Mouse (Mus musculus) limb, embryonic 10.5 days (tissue): ENCODE data around the gene Pfkfb4. TPM values are rescaled to one million over a fixed set of nuclear protein-coding genes. Genes with fewer than 3 reads are reported as not detected.

Experiments
- microRNA counts: library from miRNA; unstranded; fragments of <30 nt; microRNA quantifications from one replicate; lab custom pipeline; 2017
- microRNA-seq: library from miRNA; unstranded; fragments of <30 nt; microRNA quantifications from one replicate; pipeline ENCODE4, GENCODE M21; 2017
- polyA plus RNA-seq: library from polyadenylated mRNA; unstranded; fragments of >200 nt; fragmentation: Nextera tagmentation; extraction: Ambion mirVana; gene quantifications from 2 replicates; pipeline ENCODE4 v1.2.1, GENCODE M21; 2016

The Pfkfb4 gene
- polyA plus RNA-seq, 1 experiment from 2014 or later, result 14.6 TPM

MicroRNAs within 50 kb of the gene (microRNA counts, 519-probe panel; counts per million panel counts)
- microRNA mmu-miR-711 (lab: Ali Mortazavi, UCI), result 684 counts per million, percentile 72 among the panel's probes with 10 or more counts

Small RNA genes lying within 50 kb of the gene (microRNA-seq; reads per million reads assigned to microRNA genes)
- not detected for gene Mir711

Other genes with a start within 250 kb of the Pfkfb4 start
- gene Ip6k2, start 208.0 kb upstream of the Pfkfb4 start, polyA plus RNA-seq, result 93.9 and 121 TPM in 2 replicates
- 13.0 and 21.0 TPM in 2 replicates for gene Nckipsd, start 183.4 kb upstream of the Pfkfb4 start, polyA plus RNA-seq
- 0.06 and 0.14 TPM in 2 replicates for gene Celsr3, start 165.5 kb upstream of the Pfkfb4 start, polyA plus RNA-seq
- gene Slc26a6, start 138.5 kb upstream of the Pfkfb4 start, polyA plus RNA-seq, result 9.7 and 13.7 TPM in 2 replicates
- gene Tmem89, start 77.2 kb upstream of the Pfkfb4 start, polyA plus RNA-seq, result not detected in 2 replicates
- 561 and 562 TPM in 2 replicates for gene Uqcrc1, start 55.1 kb upstream of the Pfkfb4 start, polyA plus RNA-seq
- 1.7 and 3.1 TPM in 2 replicates for gene Col7a1, start 38.2 kb upstream of the Pfkfb4 start, polyA plus RNA-seq
- not detected in 2 replicates for gene Ucn2, start 5.8 kb upstream of the Pfkfb4 start, polyA plus RNA-seq
- 36.1 and 44.4 TPM in 2 replicates for gene Shisa5, start 46.8 kb downstream of the Pfkfb4 start, polyA plus RNA-seq
- gene Trex1, start 68.0 kb downstream of the Pfkfb4 start, polyA plus RNA-seq, result 7.5 and 9.4 TPM in 2 replicates
- 35.3 and 36.8 TPM in 2 replicates for gene Atrip, start 82.3 kb downstream of the Pfkfb4 start, polyA plus RNA-seq
- gene Ccdc51, start 90.7 kb downstream of the Pfkfb4 start, polyA plus RNA-seq, result 13.6 and 14.1 TPM in 2 replicates
- gene Tma7, start 90.8 kb downstream of the Pfkfb4 start, polyA plus RNA-seq, result 805 and 864 TPM in 2 replicates
- 18.6 and 23.7 TPM in 2 replicates for gene Plxnb1, start 103.6 kb downstream of the Pfkfb4 start, polyA plus RNA-seq
- not detected in 2 replicates for gene Fbxw21, start 170.3 kb downstream of the Pfkfb4 start, polyA plus RNA-seq
- not detected in 2 replicates for gene Fbxw13, start 204.2 kb downstream of the Pfkfb4 start, polyA plus RNA-seq
- gene Fbxw20, start 243.0 kb downstream of the Pfkfb4 start, polyA plus RNA-seq, result not detected in 2 replicates